Mouse (Mus musculus): ENCODE measurements around the gene Colgalt2. TPM values are rescaled to one million over a fixed set of nuclear protein-coding genes. Genes with fewer than 3 reads are reported as not detected.

Gene Colgalt2
- polyA plus RNA-seq, 1 experiment from 2014 or later, result 0.29 TPM

DNA sequence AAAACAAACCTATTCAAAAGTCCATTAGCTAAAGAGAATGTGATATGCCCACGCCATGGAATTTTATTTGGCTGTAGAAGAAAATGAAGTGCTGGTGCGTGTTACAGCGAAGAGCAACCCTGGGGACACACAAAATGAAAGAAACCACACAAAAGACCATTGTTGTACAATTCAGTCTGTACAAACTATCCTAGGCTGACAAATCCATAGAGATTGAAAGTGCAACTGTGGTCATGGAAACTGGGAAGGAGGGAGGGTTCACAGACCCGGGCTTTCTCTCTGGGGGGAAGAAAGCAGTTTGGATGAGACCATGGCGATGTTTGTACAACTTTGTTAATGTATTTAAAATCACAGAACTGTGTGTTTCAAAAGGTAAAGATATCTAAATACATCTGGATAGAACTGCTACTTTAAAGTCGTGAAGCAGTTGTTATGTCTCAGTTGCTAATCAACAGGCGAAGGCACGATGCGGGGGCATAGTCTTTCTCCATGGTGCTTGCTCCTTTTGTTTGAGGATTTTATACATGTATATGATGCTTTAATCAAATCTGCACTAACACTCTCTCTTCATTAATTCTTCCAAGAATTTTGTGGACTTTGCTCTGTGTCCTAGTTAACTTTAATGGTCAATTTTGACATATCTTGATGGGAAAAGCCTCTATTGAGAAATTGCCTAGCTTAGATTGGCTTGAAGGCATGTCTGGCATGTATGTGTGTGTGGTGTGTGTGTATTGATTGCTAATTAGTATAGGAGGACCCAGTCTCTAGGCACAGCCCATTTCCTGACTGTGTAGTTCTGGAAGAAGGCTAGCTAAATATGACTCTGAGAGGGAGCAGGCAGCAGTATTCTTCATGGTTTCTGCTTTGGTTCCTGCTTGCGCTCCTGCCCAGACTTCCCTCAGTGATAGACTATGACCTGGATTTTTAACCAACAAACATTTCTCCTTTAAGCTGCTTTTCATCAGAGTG is 55.9 kb downstream of the Colgalt2 start:
- H3K4me3 ChIP-seq (replicated peaks), result no peak overlapping the region
- no peaks in the 10 kb centered on the region for H3K36me3 ChIP-seq
- DNase-seq (no peak), ATAC-seq (ENCODE audit: low read depth) (no peak)
- no peak overlapping the region for H3K9ac ChIP-seq
- no peaks in the 10 kb centered on the region for H3K27me3 ChIP-seq
- H3K4me1 ChIP-seq (replicated peaks), result no peaks in the 10 kb centered on the region
- no peak overlapping the region for H3K4me2 ChIP-seq
- WGBS (ENCODE audit: insufficient replicate concordance), result 72% methylated on average over 10 of the region's 10 CpGs
- no peak overlapping the region for H3K27ac ChIP-seq
- no peaks in the 10 kb centered on the region for H3K9me3 ChIP-seq (replicated peaks)

DNA sequence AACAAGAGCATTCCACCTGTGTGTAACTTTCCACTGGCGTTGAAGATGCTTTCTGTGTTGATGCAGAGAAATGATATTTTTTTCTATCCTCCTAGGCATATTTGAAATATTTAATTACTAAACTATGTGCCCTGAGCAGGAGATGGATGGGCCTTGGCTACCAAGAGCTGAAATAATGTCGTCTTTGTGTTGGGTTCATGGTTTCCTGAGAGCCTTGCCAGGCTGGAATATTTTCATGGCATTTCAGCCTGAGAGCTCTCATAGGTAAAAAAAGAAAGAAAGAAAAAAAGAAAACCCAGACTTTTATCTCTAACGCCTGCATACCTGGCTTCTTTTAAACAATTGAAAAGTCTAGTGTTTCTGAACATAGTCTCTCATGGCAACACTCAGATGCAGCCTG is 56.6 kb downstream of the Colgalt2 start:
- no peak for DNase-seq
- Histone ChIP-seq H3K4me2 (no peak overlapping the region), H3K4me1 (replicated peaks) (no peaks in the 10 kb centered on the region), H3K27ac (no peak overlapping the region), H3K27me3 (no peaks in the 10 kb centered on the region), H3K36me3 (no peaks in the 10 kb centered on the region), H3K4me3 (replicated peaks) (no peak overlapping the region), H3K9me3 (replicated peaks) (no peaks in the 10 kb centered on the region), H3K9ac (no peak overlapping the region)
- ATAC-seq (ENCODE audit: low read depth), result no peak
- WGBS (ENCODE audit: insufficient replicate concordance), result 57% methylated on average over 3 of the region's 3 CpGs

DNA sequence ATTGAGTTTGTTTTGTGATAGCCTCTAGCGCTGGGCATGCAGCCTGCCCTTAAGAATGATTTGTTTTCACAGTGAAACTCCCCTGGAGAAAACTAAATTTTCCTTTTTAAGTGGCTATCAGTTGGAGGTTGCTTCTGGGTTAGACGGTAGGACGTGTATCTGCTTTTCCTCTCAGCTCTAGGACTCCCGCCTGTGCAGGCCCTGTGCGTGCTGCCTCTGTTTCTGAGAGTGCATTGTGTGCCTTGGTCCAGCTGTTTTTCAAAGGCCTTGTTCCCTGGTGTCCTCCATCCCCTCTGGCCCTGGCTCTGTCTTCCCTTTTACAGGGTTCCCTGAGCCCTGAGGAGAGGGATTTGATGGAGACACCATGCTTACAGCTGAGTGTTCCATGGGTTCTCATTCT is 58.0 kb downstream of the Colgalt2 start:
- Histone ChIP-seq H3K27ac (no peak overlapping the region), H3K4me1 (replicated peaks) (no peaks in the 10 kb centered on the region), H3K4me2 (no peak overlapping the region), H3K4me3 (replicated peaks) (no peak overlapping the region), H3K9ac (no peak overlapping the region), H3K27me3 (no peaks in the 10 kb centered on the region), H3K9me3 (replicated peaks) (no peaks in the 10 kb centered on the region), H3K36me3 (no peaks in the 10 kb centered on the region)
- DNase-seq (no peak), ATAC-seq (ENCODE audit: low read depth) (no peak)
- WGBS (ENCODE audit: insufficient replicate concordance), result 69% methylated on average over 5 of the region's 5 CpGs

DNA sequence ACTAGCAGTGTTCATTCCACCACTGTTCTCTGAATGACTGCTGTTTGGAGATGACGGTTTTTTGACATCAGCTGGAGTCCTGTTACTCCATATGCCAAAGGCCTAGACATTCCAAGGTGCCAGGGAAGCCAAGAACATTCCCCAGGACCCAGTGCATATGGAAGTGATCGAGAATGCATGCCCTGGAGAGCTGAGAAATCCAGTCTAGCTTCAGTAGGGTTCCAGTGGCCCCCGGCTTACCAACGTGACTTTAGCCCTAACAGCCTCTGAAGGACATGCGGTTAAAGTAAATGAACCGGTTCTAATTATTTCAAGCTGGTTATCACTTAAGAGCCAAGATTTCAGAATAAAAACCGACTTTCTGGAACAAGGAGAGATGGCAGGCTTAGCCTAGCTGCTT is 59.4 kb downstream of the Colgalt2 start:
- no peak overlapping the region for H3K4me2 ChIP-seq
- 72% methylated on average over 7 of the region's 7 CpGs for WGBS (ENCODE audit: insufficient replicate concordance)
- H3K27ac ChIP-seq, result no peak overlapping the region
- no peaks in the 10 kb centered on the region for H3K9me3 ChIP-seq (replicated peaks)
- ATAC-seq (ENCODE audit: low read depth), result no peak
- H3K9ac ChIP-seq, result no peak overlapping the region
- no peaks in the 10 kb centered on the region for H3K27me3 ChIP-seq
- no peak overlapping the region for H3K4me3 ChIP-seq (replicated peaks)
- DNase-seq, result no peak
- H3K4me1 ChIP-seq (replicated peaks), result no peaks in the 10 kb centered on the region
- no peaks in the 10 kb centered on the region for H3K36me3 ChIP-seq

DNA sequence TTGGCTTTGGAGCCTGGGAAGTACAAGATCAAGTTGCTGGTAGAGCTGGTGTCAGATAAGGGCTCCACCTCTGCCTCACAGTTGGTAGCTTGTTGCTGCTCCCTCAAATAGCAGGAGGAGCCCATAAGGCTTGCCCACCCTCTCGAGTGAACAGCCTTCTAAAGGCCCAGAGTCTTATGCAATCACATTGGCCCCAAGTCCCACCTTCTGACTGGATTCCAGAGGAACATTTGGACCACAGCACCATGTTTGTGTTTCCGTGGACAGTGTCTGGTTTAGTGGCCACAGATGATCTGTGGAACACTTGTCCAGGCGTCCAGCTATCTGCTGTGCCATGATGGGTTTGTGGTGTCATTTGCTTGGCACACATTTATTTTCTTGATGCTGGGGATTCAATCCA is 61.3 kb downstream of the Colgalt2 start:
- H3K27me3 ChIP-seq, result no peaks in the 10 kb centered on the region
- no peaks in the 10 kb centered on the region for H3K9me3 ChIP-seq (replicated peaks)
- H3K27ac ChIP-seq, result no peak overlapping the region
- ATAC-seq (ENCODE audit: low read depth) (no peak), DNase-seq (no peak)
- H3K4me2 ChIP-seq, result no peak overlapping the region
- H3K4me3 ChIP-seq (replicated peaks), result no peak overlapping the region
- no peak overlapping the region for H3K9ac ChIP-seq
- no peaks in the 10 kb centered on the region for H3K4me1 ChIP-seq (replicated peaks)
- no peaks in the 10 kb centered on the region for H3K36me3 ChIP-seq
- 42% methylated on average over 3 of the region's 3 CpGs for WGBS (ENCODE audit: insufficient replicate concordance)

DNA sequence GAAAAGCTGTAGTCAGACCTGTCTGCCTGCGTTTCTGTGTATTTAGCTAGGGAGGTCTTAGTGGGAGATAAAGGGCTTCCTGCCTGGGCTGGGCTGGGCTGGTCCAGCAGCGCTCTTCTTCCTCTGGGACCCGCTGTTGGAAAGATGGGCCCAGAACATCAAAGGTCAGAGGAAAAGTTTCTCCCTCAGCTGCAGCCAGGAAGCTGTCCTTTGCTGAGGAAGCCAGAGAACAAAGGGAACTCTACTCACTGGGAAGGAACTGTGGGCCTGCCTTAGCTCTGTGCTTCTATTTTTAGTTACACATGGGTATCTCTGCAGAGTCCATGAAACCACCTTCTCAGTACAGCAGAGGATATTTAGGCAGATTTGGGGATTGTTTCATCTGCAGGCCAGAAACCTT is 62.2 kb downstream of the Colgalt2 start:
- 18% methylated on average over 3 of the region's 3 CpGs for WGBS (ENCODE audit: insufficient replicate concordance)
- H3K36me3 ChIP-seq, result no peaks in the 10 kb centered on the region
- H3K4me2 ChIP-seq, result no peak overlapping the region
- no peaks in the 10 kb centered on the region for H3K27me3 ChIP-seq
- no peaks in the 10 kb centered on the region for H3K9me3 ChIP-seq (replicated peaks)
- no peak overlapping the region for H3K4me3 ChIP-seq (replicated peaks)
- no peaks in the 10 kb centered on the region for H3K4me1 ChIP-seq (replicated peaks)
- no peak overlapping the region for H3K27ac ChIP-seq
- no peak overlapping the region for H3K9ac ChIP-seq
- ATAC-seq (ENCODE audit: low read depth) (no peak), DNase-seq (no peak)

DNA sequence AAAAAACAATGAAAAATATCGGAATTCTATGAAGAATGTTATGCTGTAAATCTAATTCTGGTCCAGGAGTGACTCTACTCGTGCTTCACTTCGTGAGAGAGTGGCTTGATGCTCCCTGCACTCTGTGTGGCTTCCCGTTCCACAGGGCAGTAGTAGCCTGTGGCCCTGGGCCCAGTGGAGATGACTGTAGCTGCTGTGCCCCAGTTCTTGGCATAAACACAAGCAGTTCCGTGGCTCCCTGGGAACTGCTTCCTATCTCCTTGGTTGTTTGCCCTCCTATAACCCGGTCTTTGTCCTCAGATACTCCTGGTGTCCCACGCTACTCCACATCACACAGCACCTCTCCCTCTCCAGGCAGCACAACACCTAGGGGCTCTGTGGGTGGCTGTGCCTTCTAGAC is 62.7 kb downstream of the Colgalt2 start:
- no peak overlapping the region for H3K27ac ChIP-seq
- H3K4me1 ChIP-seq (replicated peaks), result no peaks in the 10 kb centered on the region
- no peaks in the 10 kb centered on the region for H3K36me3 ChIP-seq
- ATAC-seq (ENCODE audit: low read depth) (no peak), DNase-seq (no peak)
- H3K9ac ChIP-seq, result no peak overlapping the region
- WGBS (ENCODE audit: insufficient replicate concordance), result 54% methylated on average over 7 of the region's 7 CpGs
- H3K9me3 ChIP-seq (replicated peaks), result no peaks in the 10 kb centered on the region
- H3K27me3 ChIP-seq, result no peaks in the 10 kb centered on the region
- no peak overlapping the region for H3K4me3 ChIP-seq (replicated peaks)
- H3K4me2 ChIP-seq, result no peak overlapping the region

DNA sequence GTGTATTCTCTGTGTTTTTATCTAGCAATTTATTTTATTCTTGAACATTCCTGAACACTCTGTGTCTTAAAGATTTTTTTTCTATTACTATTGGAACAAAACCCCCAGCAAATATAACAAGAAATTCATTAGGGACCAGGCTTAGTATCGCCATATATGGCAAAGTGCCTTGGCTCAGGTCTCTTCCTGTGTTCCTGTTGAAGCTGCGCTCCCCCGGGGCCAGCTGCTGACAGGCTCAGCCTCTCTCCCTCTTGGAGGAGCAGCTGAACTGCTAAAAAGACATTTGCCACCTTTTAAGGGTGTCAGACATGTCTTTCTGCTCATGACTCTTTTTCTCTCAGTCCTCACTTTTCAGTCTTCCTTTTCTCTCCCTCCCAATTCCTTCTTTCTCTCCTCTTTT is 66.7 kb downstream of the Colgalt2 start:
- ATAC-seq (ENCODE audit: low read depth), result no peak
- no peak for DNase-seq

DNA sequence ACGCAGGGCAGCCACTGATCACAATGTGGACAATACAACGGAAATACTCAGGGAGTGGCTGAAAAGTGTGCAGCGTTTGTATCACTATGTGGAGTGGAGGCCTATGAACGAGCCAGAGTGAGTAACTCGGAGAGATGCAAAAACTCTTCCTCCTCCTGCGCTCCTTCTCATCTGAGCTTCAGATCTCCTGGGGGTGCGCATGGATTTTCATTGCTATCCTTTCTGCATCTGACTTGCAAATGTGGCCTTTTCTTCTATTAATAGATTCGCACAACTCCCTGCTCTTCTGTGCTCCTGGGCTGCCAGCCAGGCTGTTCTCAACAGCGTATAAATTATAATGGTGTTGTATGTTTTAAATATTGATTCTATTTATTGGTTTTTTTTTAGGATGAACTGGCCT is 68.8 kb downstream of the Colgalt2 start:
- H3K9me3 ChIP-seq (replicated peaks), result no peaks in the 10 kb centered on the region
- no peak overlapping the region for H3K27ac ChIP-seq
- H3K4me2 ChIP-seq, result no peak overlapping the region
- H3K4me1 ChIP-seq (replicated peaks), result no peaks in the 10 kb centered on the region
- H3K36me3 ChIP-seq, result no peaks in the 10 kb centered on the region
- DNase-seq, result no peak
- H3K4me3 ChIP-seq (replicated peaks), result no peak overlapping the region
- ATAC-seq (ENCODE audit: low read depth), result no peak
- H3K27me3 ChIP-seq, result no peaks in the 10 kb centered on the region
- WGBS (ENCODE audit: insufficient replicate concordance), result 71% methylated on average over 9 of the region's 9 CpGs
- no peak overlapping the region for H3K9ac ChIP-seq

More for the DNA sequence above, 66.7 kb downstream of the Colgalt2 start:
- Histone ChIP-seq H3K36me3 (no peaks in the 10 kb centered on the region), H3K4me2 (no peak overlapping the region), H3K27me3 (no peaks in the 10 kb centered on the region), H3K4me1 (replicated peaks) (no peaks in the 10 kb centered on the region), H3K9me3 (replicated peaks) (no peaks in the 10 kb centered on the region), H3K9ac (no peak overlapping the region), H3K4me3 (replicated peaks) (no peak overlapping the region), H3K27ac (no peak overlapping the region)
- WGBS (ENCODE audit: insufficient replicate concordance), result 34% methylated on average over 3 of the region's 3 CpGs

DNA sequence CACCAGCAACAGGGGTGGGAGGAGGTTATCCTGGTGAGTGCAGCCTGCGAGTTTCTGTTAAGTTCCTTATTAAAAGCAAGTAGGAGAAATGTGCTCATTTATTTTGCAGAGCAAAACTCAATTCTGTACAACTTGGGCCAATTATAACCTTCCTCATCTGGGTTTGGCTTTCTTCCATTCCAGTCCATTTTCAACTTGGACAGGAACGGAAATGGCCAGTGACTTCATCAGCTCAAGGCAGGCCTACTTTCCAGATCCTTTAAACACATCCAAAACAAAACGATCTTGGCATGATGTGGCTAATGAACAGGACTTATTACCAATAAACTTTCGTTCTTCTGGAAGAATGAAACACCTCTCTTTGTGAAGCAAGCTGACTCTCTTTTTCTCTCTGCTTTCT is 76.5 kb downstream of the Colgalt2 start:
- DNase-seq, result no peak

DNA sequence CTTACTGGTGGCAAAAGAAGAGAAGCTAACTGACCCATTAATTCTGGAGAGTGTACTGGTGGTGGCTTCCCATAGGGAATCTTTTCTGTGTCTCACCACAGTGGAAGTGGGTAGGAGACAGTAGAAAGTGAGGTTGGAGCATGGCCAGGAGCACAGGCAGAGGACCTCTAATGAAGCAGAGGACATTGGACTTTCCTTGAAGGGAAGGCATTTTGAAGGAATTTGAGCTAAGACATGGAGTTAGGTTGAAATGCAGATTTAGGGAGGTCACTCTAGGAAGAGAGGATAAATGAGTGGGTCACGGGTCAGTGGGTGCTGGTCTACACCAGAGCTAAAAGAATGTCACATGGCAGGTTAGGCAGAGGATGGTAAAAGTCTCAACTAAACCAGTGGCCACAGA is 91.2 kb downstream of the Colgalt2 start:
- Histone ChIP-seq H3K4me3 (replicated peaks) (no peak overlapping the region), H3K4me1 (replicated peaks) (no peaks in the 10 kb centered on the region), H3K36me3 (no peaks in the 10 kb centered on the region), H3K9ac (no peak overlapping the region), H3K27ac (no peak overlapping the region), H3K27me3 (no peaks in the 10 kb centered on the region), H3K9me3 (replicated peaks) (no peaks in the 10 kb centered on the region), H3K4me2 (no peak overlapping the region)
- 72% methylated on average over 1 of the region's 1 CpGs for WGBS (ENCODE audit: insufficient replicate concordance)
- DNase-seq (no peak), ATAC-seq (ENCODE audit: low read depth) (no peak)

More for the DNA sequence above, 76.5 kb downstream of the Colgalt2 start:
- Histone ChIP-seq H3K9ac (no peak overlapping the region), H3K36me3 (no peaks in the 10 kb centered on the region), H3K4me1 (replicated peaks) (no peaks in the 10 kb centered on the region), H3K9me3 (replicated peaks) (no peaks in the 10 kb centered on the region), H3K27ac (no peak overlapping the region), H3K27me3 (no peaks in the 10 kb centered on the region), H3K4me3 (replicated peaks) (no peak overlapping the region), H3K4me2 (no peak overlapping the region)
- 61% methylated on average over 4 of the region's 4 CpGs for WGBS (ENCODE audit: insufficient replicate concordance)
- no peak for ATAC-seq (ENCODE audit: low read depth)

DNA sequence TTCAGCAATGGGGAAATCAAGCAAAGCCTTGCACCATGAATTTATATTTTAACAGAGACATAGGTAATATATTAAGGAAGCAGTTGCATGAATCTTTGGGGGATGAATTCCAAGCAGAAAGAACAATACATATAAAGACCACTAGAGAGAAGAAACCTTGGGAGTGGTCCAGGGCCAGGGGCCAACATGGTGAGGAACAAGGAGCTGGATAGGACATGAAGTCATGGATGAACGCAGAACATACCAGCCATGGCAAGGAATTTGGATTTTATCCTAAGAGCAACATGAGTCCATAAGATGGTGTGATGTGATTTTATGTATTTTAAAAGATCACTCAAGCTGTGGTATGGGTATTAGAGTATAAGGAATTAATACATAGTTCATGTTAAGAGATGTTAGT is 92.6 kb downstream of the Colgalt2 start:
- Histone ChIP-seq H3K9ac (no peak overlapping the region), H3K27me3 (no peaks in the 10 kb centered on the region), H3K4me2 (no peak overlapping the region), H3K4me1 (replicated peaks) (no peaks in the 10 kb centered on the region), H3K4me3 (replicated peaks) (no peak overlapping the region), H3K36me3 (no peaks in the 10 kb centered on the region), H3K9me3 (replicated peaks) (no peaks in the 10 kb centered on the region), H3K27ac (no peak overlapping the region)
- ATAC-seq (ENCODE audit: low read depth) (no peak), DNase-seq (no peak)
- 61% methylated on average over 1 of the region's 1 CpGs for WGBS (ENCODE audit: insufficient replicate concordance)
